Mouse (Mus musculus): ENCODE data around the gene Ccdc57.

DNA sequence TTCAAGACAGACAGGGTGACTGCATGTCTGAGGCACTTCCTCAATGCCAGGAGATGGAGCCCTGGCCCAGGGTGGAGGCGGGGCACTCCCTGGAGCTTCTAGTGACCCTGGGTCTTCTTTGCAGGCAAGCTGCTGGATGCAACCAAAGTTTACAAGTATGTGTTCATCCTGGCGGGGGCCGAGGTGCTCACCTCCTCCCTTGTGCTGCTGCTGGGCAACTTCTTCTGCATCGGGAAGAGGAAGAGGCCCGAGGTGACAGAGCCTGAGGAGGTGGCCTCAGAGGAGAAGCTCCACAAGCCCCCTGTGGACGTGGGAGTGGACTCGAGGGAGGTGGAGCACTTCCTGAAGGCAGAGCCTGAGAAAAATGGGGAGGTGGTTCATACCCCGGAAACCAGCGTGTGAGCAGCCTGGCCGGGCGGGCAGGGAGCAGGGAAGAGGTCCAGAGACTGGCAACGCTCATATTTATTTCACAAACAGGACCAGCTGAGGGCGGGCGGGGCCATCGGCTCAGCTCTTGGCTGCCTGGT lies 25.1 kb upstream of the Ccdc57 start:
- TF ChIP-seq CTCF (IDR thresholded peaks at IDR 0.05; ENCODE audit: borderline replicate concordance, extremely low read depth, insufficient read depth, insufficient read length) (no peak), POLR2A (IDR thresholded peaks at IDR 0.05; ENCODE audit: borderline replicate concordance, extremely low read depth, insufficient read depth, insufficient read length, poor library complexity, severe bottlenecking) (no peak)

Data from brain, embryonic 14.5 days (tissue).